Mouse (Mus musculus): ENCODE data around the gene Cacnb4. TPM values are rescaled to one million over a fixed set of nuclear protein-coding genes. Genes with fewer than 3 reads are reported as not detected.

The Cacnb4 gene
- polyA plus RNA-seq (2015; fragmentation: Nextera tagmentation; extraction: Ambion mirVana) = 1.5 and 1.7 TPM in 2 replicates

- TF ChIP-seq CTCF (IDR thresholded peaks at IDR 0.05) = no peak
- no peak for TF ChIP-seq EP300 (IDR thresholded peaks at IDR 0.05)
- ATAC-seq = peak; percentile 85
- Histone ChIP-seq H3K36me3 (ENCODE audit: insufficient read depth, low read length) (no peaks in the 10 kb centered on the region), H3K27me3 (replicated peaks; ENCODE audit: insufficient read depth, low read length) (0 out of 2 replicates have a peak, but pooled peaks cover 3% of the 10 kb centered on the region), H3K4me2 (replicated peaks; ENCODE audit: low read depth, low read length) (peak within 1 kb of the TSS; percentile 96), H3K9me3 (ENCODE audit: low read length) (no peaks in the 10 kb centered on the region), H3K27ac (ENCODE audit: low read length) (no peak within 1 kb of the TSS), H3K4me1 (ENCODE audit: insufficient read depth, low read depth, low read length) (0 out of 2 replicates have a peak, but pooled peaks cover 3% of the 10 kb centered on the region), H3K4me3 (ENCODE audit: low read depth, low read length) (peak within 1 kb of the TSS; percentile 55), H3K9ac (replicated peaks; ENCODE audit: low read depth) (no peak within 1 kb of the TSS; the same call in 1 of the 2 replicates)
- peak; percentile 68 for DNase-seq (ENCODE audit: low spot score)
- 1% methylated on average over 23 of the region's 77 CpGs for WGBS
These were observed at the start of gene Cacnb4 for GRCm38 (mm10) chr2:52676023-52676912. Gene Cacnb4 (minus strand): TSS chr2:52676831.

GRCm38 (mm10) chr2:52720231-52721025 lies 43.8 kb upstream of the Cacnb4 start:
- TF ChIP-seq EP300 (IDR thresholded peaks at IDR 0.05) (no peak), CTCF (IDR thresholded peaks at IDR 0.05) (no peak)
- H3K4me2 ChIP-seq (replicated peaks; ENCODE audit: low read depth, low read length) = peak overlapping the region; percentile 32
- no peaks in the 10 kb centered on the region; the same call in 1 of the 2 replicates for H3K36me3 ChIP-seq (ENCODE audit: insufficient read depth, low read length)
- 0 out of 2 replicates have a peak, but pooled peaks cover 4% of the 10 kb centered on the region for H3K4me1 ChIP-seq (ENCODE audit: insufficient read depth, low read depth, low read length)
- H3K27ac ChIP-seq (ENCODE audit: low read length) = no peak overlapping the region
- no peaks in the 10 kb centered on the region for H3K9me3 ChIP-seq (ENCODE audit: low read length)
- no peak overlapping the region for H3K9ac ChIP-seq (replicated peaks; ENCODE audit: low read depth)
- ATAC-seq (no peak), DNase-seq (ENCODE audit: low spot score) (peak; percentile 24)
- H3K27me3 ChIP-seq (replicated peaks; ENCODE audit: insufficient read depth, low read length) = no peaks in the 10 kb centered on the region
- H3K4me3 ChIP-seq (ENCODE audit: low read depth, low read length) = no peak overlapping the region
- whole genome bisulfite sequencing = 50% methylated on average over 13 of the region's 13 CpGs

- no peak for DNase-seq (ENCODE audit: low spot score)
- H3K27me3 ChIP-seq (replicated peaks; ENCODE audit: insufficient read depth, low read length) = no peaks in the 10 kb centered on the region
- peaks cover 14% of the 10 kb centered on the region; the same call in 1 of the 2 replicates for H3K36me3 ChIP-seq (ENCODE audit: insufficient read depth, low read length)
- H3K4me1 ChIP-seq (ENCODE audit: insufficient read depth, low read depth, low read length) = 0 out of 2 replicates have a peak, but pooled peaks cover 4% of the 10 kb centered on the region
- TF ChIP-seq EP300 (IDR thresholded peaks at IDR 0.05) = no peak
- TF ChIP-seq CTCF (IDR thresholded peaks at IDR 0.05) = no peak
- H3K4me3 ChIP-seq (ENCODE audit: low read depth, low read length) = no peak overlapping the region
- no peak overlapping the region for H3K4me2 ChIP-seq (replicated peaks; ENCODE audit: low read depth, low read length)
- ATAC-seq = no peak
- WGBS = 91% methylated on average over 5 of the region's 5 CpGs
- no peaks in the 10 kb centered on the region for H3K9me3 ChIP-seq (ENCODE audit: low read length)
- no peak overlapping the region for H3K9ac ChIP-seq (replicated peaks; ENCODE audit: low read depth)
- H3K27ac ChIP-seq (ENCODE audit: low read length) = no peak overlapping the region
These were observed 40.4 kb upstream of the Cacnb4 start for GRCm38 (mm10) chr2:52717076-52717475.

- H3K4me1 ChIP-seq (ENCODE audit: insufficient read depth, low read depth, low read length) = 0 out of 2 replicates have a peak, but pooled peaks cover 4% of the 10 kb centered on the region
- H3K27ac ChIP-seq (ENCODE audit: low read length) = no peak overlapping the region
- no peak overlapping the region for H3K4me2 ChIP-seq (replicated peaks; ENCODE audit: low read depth, low read length)
- peaks cover 15% of the 10 kb centered on the region; the same call in 1 of the 2 replicates for H3K36me3 ChIP-seq (ENCODE audit: insufficient read depth, low read length)
- no peaks in the 10 kb centered on the region for H3K27me3 ChIP-seq (replicated peaks; ENCODE audit: insufficient read depth, low read length)
- H3K4me3 ChIP-seq (ENCODE audit: low read depth, low read length) = no peak overlapping the region
- no peak for ATAC-seq
- 92% methylated on average over 6 of the region's 6 CpGs for WGBS
- TF ChIP-seq EP300 (IDR thresholded peaks at IDR 0.05) = no peak
- TF ChIP-seq CTCF (IDR thresholded peaks at IDR 0.05) = no peak
- H3K9me3 ChIP-seq (ENCODE audit: low read length) = no peaks in the 10 kb centered on the region
- H3K9ac ChIP-seq (replicated peaks; ENCODE audit: low read depth) = no peak overlapping the region
- no peak for DNase-seq (ENCODE audit: low spot score)
These were observed 38.9 kb upstream of the Cacnb4 start for GRCm38 (mm10) chr2:52715538-52715937.

GRCm38 (mm10) chr2:52714111-52714510 lies 37.5 kb upstream of the Cacnb4 start:
- Histone ChIP-seq H3K27me3 (replicated peaks; ENCODE audit: insufficient read depth, low read length) (no peaks in the 10 kb centered on the region), H3K4me3 (ENCODE audit: low read depth, low read length) (no peak overlapping the region), H3K27ac (ENCODE audit: low read length) (no peak overlapping the region), H3K9ac (replicated peaks; ENCODE audit: low read depth) (no peak overlapping the region), H3K4me2 (replicated peaks; ENCODE audit: low read depth, low read length) (no peak overlapping the region), H3K9me3 (ENCODE audit: low read length) (no peaks in the 10 kb centered on the region), H3K36me3 (ENCODE audit: insufficient read depth, low read length) (peaks cover 28% of the 10 kb centered on the region), H3K4me1 (ENCODE audit: insufficient read depth, low read depth, low read length) (no peaks in the 10 kb centered on the region)
- no peak for ATAC-seq
- TF ChIP-seq CTCF (IDR thresholded peaks at IDR 0.05) = no peak
- TF ChIP-seq EP300 (IDR thresholded peaks at IDR 0.05) = no peak
- no peak for DNase-seq (ENCODE audit: low spot score)
- 93% methylated on average over 4 of the region's 4 CpGs for WGBS

GRCm38 (mm10) chr2:52710804-52711203 lies 34.2 kb upstream of the Cacnb4 start:
- Histone ChIP-seq H3K27me3 (replicated peaks; ENCODE audit: insufficient read depth, low read length) (no peaks in the 10 kb centered on the region), H3K36me3 (ENCODE audit: insufficient read depth, low read length) (peaks cover 36% of the 10 kb centered on the region), H3K9ac (replicated peaks; ENCODE audit: low read depth) (no peak overlapping the region), H3K9me3 (ENCODE audit: low read length) (no peaks in the 10 kb centered on the region), H3K4me3 (ENCODE audit: low read depth, low read length) (no peak overlapping the region), H3K4me1 (ENCODE audit: insufficient read depth, low read depth, low read length) (no peaks in the 10 kb centered on the region), H3K27ac (ENCODE audit: low read length) (no peak overlapping the region), H3K4me2 (replicated peaks; ENCODE audit: low read depth, low read length) (no peak overlapping the region)
- WGBS = 82% methylated on average over 2 of the region's 2 CpGs
- no peak for ATAC-seq
- no peak for DNase-seq (ENCODE audit: low spot score)
- no peak for TF ChIP-seq EP300 (IDR thresholded peaks at IDR 0.05)
- peak; percentile 25; the same call in 1 of the 2 replicates for TF ChIP-seq CTCF (IDR thresholded peaks at IDR 0.05)

All from lung, postnatal 0 days (tissue).